Mouse (Mus musculus) hematopoietic stem cell, adult 5-6 weeks (primary cell): ENCODE measurements at regions not wholly inside any gene's neighbourhood (a gene's known extent, or its start where the extent isn't known, plus 50 kb on each side); places are given as distances from the start of the nearest gene placed in this dataset.

Experiments used
- ATAC-seq, 2 experiments: fragments of 125-278 bp in 1 of 2; replicated peaks in 1 of 2; 2 replicates each; pipeline ENCODE4 v1.8.0; 2016 to 2017; ENCODE audit warnings: inconsistent platforms in 2 of 2, mild to moderate bottlenecking in 2 of 2, moderate number of reproducible peaks in 2 of 2, low read depth in 1 of 2, moderate TSS enrichment in 1 of 2; ENCODE audit not compliant: low FRiP score in 2 of 2, poor library complexity in 2 of 2, severe bottlenecking in 2 of 2, insufficient read depth in 1 of 2, low TSS enrichment in 1 of 2

DNA sequence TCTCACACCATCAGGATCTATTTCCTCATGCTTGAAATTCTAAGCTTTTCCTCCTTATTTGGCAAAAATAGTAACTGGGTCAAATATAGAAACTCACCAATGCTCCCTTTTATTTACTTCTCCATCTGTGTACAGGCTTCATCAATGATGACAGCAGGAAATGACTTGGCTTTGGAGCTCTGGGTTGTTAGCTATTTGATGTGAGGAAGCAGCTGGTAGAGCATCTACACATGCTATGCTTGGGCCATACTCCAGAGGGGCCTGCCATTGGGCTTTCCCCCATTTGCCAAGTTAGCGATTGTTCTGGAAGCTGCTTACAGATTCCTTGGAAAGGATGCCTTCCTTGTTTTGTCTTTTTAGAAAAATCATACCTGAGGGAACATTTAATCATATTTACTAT lies 181.5 kb upstream of the F9 start:
- peak in 1 of 2 experiments; percentile 42; a peak in 3 of 4 replicates for ATAC-seq
